Mouse (Mus musculus): ENCODE data around the gene Mta3.

- no peak for TF ChIP-seq POLR2A (IDR thresholded peaks at IDR 0.05; ENCODE audit: low read depth, low read length)
- TF ChIP-seq CTCF (conservative IDR thresholded peaks at IDR 0.05; ENCODE audit: insufficient read depth, insufficient read length, low read depth, low read length) = no peak
Measured at GRCm38 (mm10) chr17:83870385-83870784, 164.4 kb downstream of the Mta3 start.

Data from kidney, adult 2 months (tissue).